8 mouse cellular contexts compared by ENCODE assay signal in the genomic region with DNA sequence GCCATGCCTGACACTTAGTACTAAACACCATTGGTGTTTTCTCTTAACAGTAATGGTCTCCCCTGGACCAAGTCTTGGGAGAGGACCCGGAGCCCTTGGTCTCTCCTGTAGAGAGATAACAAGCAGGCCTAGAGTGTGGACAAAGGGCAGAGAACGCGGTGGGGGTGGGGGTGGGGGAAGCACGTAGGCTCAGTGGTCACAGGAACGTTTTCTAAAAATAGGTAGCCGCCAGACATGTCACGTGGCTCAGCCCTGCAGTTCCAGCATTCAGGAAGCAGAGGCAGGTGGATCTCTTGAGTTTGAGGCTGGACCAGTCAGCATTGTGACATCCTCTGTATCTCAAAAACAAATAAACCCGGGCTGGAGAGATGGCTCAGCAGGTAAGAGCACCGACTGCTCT. TPM values are rescaled to one million over a fixed set of nuclear protein-coding genes. Genes with fewer than 3 reads are reported as not detected.
DNase-seq lines count a peak whose midpoint lies in the region; ATAC-seq lines count a peak whose summit lies in the region.

No protein-coding gene starts in this region.

- peaks cover 9% of the 10 kb centered on the region; the same call in 1 of the 2 replicates for H3K4me1 ChIP-seq in neural tube, embryonic 11.5 days (ENCODE audit: control insufficient read depth, insufficient read depth, low read length)
- peaks cover 19% of the 10 kb centered on the region for H3K4me1 ChIP-seq in limb, embryonic 13.5 days

- DNase-seq in CD4-positive, CD25-positive, alpha-beta regulatory T cell, adult 2 months (ENCODE audit: low read depth, low spot score), result peak; percentile 8
- DNase-seq in neural tube, embryonic 11.5 days (ENCODE audit: low spot score), result no peak
- no peak for DNase-seq in neural tube, embryonic 10.5 days (ENCODE audit: extremely low spot score, low spot score)
- peak; percentile 4 for DNase-seq in splenic B cell, adult 2 months (ENCODE audit: low read depth, low spot score)
- DNase-seq in left cerebral cortex, adult 18-20 months (ENCODE audit: low spot score in 2 of 2), result no peak
- no peak for DNase-seq in spleen, adult 18-20 months

- no peaks in the 10 kb centered on the region for H3K27me3 ChIP-seq in neural tube, embryonic 11.5 days (ENCODE audit: control insufficient read depth, insufficient read depth, low read length)
- H3K27me3 ChIP-seq in limb, embryonic 13.5 days, result no peaks in the 10 kb centered on the region
- no peaks in the 10 kb centered on the region for H3K27me3 ChIP-seq in splenic B cell, adult 2 months (ENCODE audit: control insufficient read depth, insufficient read depth, low read length, poor library complexity, severe bottlenecking)

- ATAC-seq in CD4-positive, CD25-positive, alpha-beta regulatory T cell, adult 4 months, result no peak
- ATAC-seq in neural tube, embryonic 11.5 days (ENCODE audit: insufficient read depth, low FRiP score, low TSS enrichment), result no peak
- ATAC-seq in limb, embryonic 13.5 days (ENCODE audit: low FRiP score, low read depth), result no peak

- 59% methylated on average over 9 of the region's 9 CpGs for WGBS in neural tube, embryonic 11.5 days
- 53% methylated on average over 9 of the region's 9 CpGs for WGBS in limb, embryonic 13.5 days

- peak overlapping the region; percentile 66 for H3K4me3 ChIP-seq in neural tube, embryonic 11.5 days (ENCODE audit: low read depth, low read length)
- peak overlapping the region; percentile 94 for H3K4me3 ChIP-seq in limb, embryonic 13.5 days

- H3K9me3 ChIP-seq in neural tube, embryonic 11.5 days (ENCODE audit: control insufficient read depth, low read length), result no peaks in the 10 kb centered on the region
- H3K9me3 ChIP-seq in limb, embryonic 13.5 days, result no peaks in the 10 kb centered on the region

- H3K27ac ChIP-seq in neural tube, embryonic 11.5 days (ENCODE audit: low read depth, low read length), result peak overlapping the region; percentile 83; the same call in 1 of the 2 replicates
- H3K27ac ChIP-seq in limb, embryonic 13.5 days, result no peak overlapping the region

- peak overlapping the region; percentile 88 for H3K4me2 ChIP-seq in neural tube, embryonic 11.5 days (ENCODE audit: low read depth)
- peak overlapping the region; percentile 82 for H3K4me2 ChIP-seq in limb, embryonic 13.5 days (replicated peaks)

- peak overlapping the region; percentile 79 for H3K9ac ChIP-seq in neural tube, embryonic 11.5 days (ENCODE audit: low read length)
- H3K9ac ChIP-seq in limb, embryonic 13.5 days, result peak overlapping the region; percentile 94

- no peaks in the 10 kb centered on the region for H3K36me3 ChIP-seq in neural tube, embryonic 11.5 days (ENCODE audit: control insufficient read depth, insufficient read depth, low read length)
- H3K36me3 ChIP-seq in limb, embryonic 13.5 days, result no peaks in the 10 kb centered on the region
- H3K36me3 ChIP-seq in splenic B cell, adult 2 months (ENCODE audit: control insufficient read depth, insufficient read depth, low read length, poor library complexity, severe bottlenecking), result no peaks in the 10 kb centered on the region

RNA-seq across cellular contexts. Expression of a gene that starts 1.2 kb away (rescaled TPM):
- 100 to 1,000 TPM; 105 to 109 TPM for polyA plus RNA-seq in CD4-positive, CD25-positive, alpha-beta regulatory T cell, adult 4 months (2017; shearing (Covaris generic))
- 440 and 449 TPM in 2 replicates for polyA plus RNA-seq in neural tube, embryonic 11.5 days (2014; fragmentation: Nextera tagmentation; extraction: Ambion mirVana)
- polyA plus RNA-seq in limb, embryonic 13.5 days (2015; fragmentation: Nextera tagmentation; extraction: Ambion mirVana), result 353 and 355 TPM in 2 replicates
- total RNA-seq in left cerebral cortex, adult 18-20 months (2021), result 100 to 1,000 TPM; 267 to 276 TPM

Comparison
In these comparisons a context has a peak if more than half of its experiments do, and no peak if none do; other contexts are left out.
1. DNase-seq: peak in CD4-positive, CD25-positive, alpha-beta regulatory T cell, adult 2 months (single experiment) and splenic B cell, adult 2 months (single experiment); none in neural tube, embryonic 11.5 days (single experiment), neural tube, embryonic 10.5 days (single experiment), left cerebral cortex, adult 18-20 months (0 of 2) and spleen, adult 18-20 months (0 of 2).